In the genomic region with DNA sequence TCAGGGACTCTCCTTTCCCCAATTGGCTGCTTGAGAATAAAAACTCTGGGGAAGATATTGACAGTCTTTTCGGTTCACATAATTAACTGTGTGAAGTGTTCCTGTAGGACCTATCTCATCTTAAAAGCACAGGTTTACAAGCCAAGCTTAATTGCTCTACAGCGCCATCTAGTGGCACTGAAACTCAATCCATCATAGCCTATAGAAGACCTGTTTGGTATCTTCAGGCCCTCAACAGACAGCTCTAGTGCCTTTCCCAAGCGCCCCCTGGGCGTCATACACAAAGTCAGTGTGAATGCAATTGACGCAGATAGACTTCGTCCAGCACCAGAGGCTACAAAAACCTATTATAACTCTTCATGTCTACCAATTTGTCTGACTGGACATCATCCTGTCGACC, we compare ENCODE assay signal across 9 mouse cellular contexts.
DNase-seq lines count a peak whose midpoint lies in the region; ATAC-seq and TF ChIP-seq lines count a peak whose summit lies in the region.
"Had no signal": no experiment of that assay in that cellular context is flagged by ENCODE, and none has a peak within 500 bp of the region (broad histone marks: within the 10 kb centered on the region; RNA-seq: fewer than 3 reads in every experiment).

No protein-coding gene starts in this region.

- DNase-seq in WW6 (ENCODE audit: low read depth, low spot score): peak; percentile 76
- peak; percentile 67 to 84 for DNase-seq in cerebellum, postnatal 25 days
- peak; percentile 66 for DNase-seq in gastrocnemius, adult 18-20 months (ENCODE audit: low spot score)
- peak; percentile 85 for DNase-seq in kidney, postnatal 10 days
- peak; percentile 38 to 55 (median 45) for DNase-seq in liver, embryonic 14.5 days (ENCODE audit: low read depth in 3 of 3, low spot score in 3 of 3)
- DNase-seq in thymus, adult 18-20 months: peak; percentile 9 to 15

- H3K9me3 ChIP-seq in liver, embryonic 14.5 days (ENCODE audit: control insufficient read depth, low read length): no peaks in the 10 kb centered on the region
- H3K9me3 ChIP-seq: heart, embryonic 15.5 days had no signal

- no peaks in the 10 kb centered on the region for H3K79me3 ChIP-seq in C2C12 (ENCODE audit: low read depth)

- no peak overlapping the region for H3K4me3 ChIP-seq in C2C12 (ENCODE audit: insufficient read depth, poor library complexity, severe bottlenecking)
- no peak overlapping the region for H3K4me3 ChIP-seq in liver, embryonic 14.5 days (ENCODE audit: insufficient read depth in 1 of 2, low read depth in 2 of 2, low read length in 2 of 2)
- H3K4me3 ChIP-seq: heart, embryonic 15.5 days had no signal

- H3K36me3 ChIP-seq in C2C12 (ENCODE audit: control insufficient read depth, insufficient read depth): no peaks in the 10 kb centered on the region
- H3K36me3 ChIP-seq in liver, embryonic 14.5 days (replicated peaks; ENCODE audit: control insufficient read depth, insufficient read depth, low read depth): no peaks in the 10 kb centered on the region
- H3K36me3 ChIP-seq: heart, embryonic 15.5 days had no signal

- H3ac ChIP-seq in C2C12 (ENCODE audit: control insufficient read depth, insufficient read length, low read depth): no peak overlapping the region

- H3K27me3 ChIP-seq in C2C12 (ENCODE audit: control insufficient read depth, insufficient read depth, insufficient read length): peaks cover 10% of the 10 kb centered on the region
- no peaks in the 10 kb centered on the region for H3K27me3 ChIP-seq in liver, embryonic 14.5 days (ENCODE audit: control insufficient read depth, insufficient read depth, low read length)
- H3K27me3 ChIP-seq: heart, embryonic 15.5 days had no signal

- 21% methylated on average over 7 of the region's 7 CpGs for WGBS in liver, embryonic 14.5 days (ENCODE audit: insufficient replicate concordance)

- no peaks in the 10 kb centered on the region for H3K4me1 ChIP-seq in liver, embryonic 14.5 days (replicated peaks; ENCODE audit: control insufficient read depth in 2 of 2, insufficient read depth in 2 of 2, low read length in 1 of 2)
- H3K4me1 ChIP-seq: heart, embryonic 15.5 days had no signal

- TF ChIP-seq CTCF in C2C12 (IDR thresholded peaks at IDR 0.05; ENCODE audit: control insufficient read depth, insufficient read depth, insufficient read length): peak; percentile 19
- TF ChIP-seq CTCF in liver, embryonic 14.5 days (IDR thresholded peaks at IDR 0.05; ENCODE audit: low read depth): peak; percentile 80

- no peak overlapping the region for H3K9ac ChIP-seq in liver, embryonic 14.5 days (replicated peaks)
- H3K9ac ChIP-seq: heart, embryonic 15.5 days had no signal

- no peak for ATAC-seq in liver, embryonic 14.5 days (ENCODE audit: insufficient read depth)
- ATAC-seq in neutrophil, adult 5-6 weeks (ENCODE audit: extremely low read depth, insufficient number of reproducible peaks, low FRiP score, poor library complexity, severe bottlenecking): peak; percentile 88

- TF ChIP-seq EP300 in liver, embryonic 14.5 days (IDR thresholded peaks at IDR 0.05; ENCODE audit: low read depth): no peak

- H3K4me2 ChIP-seq in liver, embryonic 14.5 days (ENCODE audit: low read depth): no peak overlapping the region
- H3K4me2 ChIP-seq: heart, embryonic 15.5 days had no signal

- H3K79me2 ChIP-seq in C2C12 (ENCODE audit: control insufficient read depth, insufficient read depth): no peaks in the 10 kb centered on the region

- H3K27ac ChIP-seq in liver, embryonic 14.5 days: no peak overlapping the region
- H3K27ac ChIP-seq: heart, embryonic 15.5 days had no signal

TF ChIP-seq in C2C12, 6 proteins besides CTCF, POLR2A, EP300 and RAD21:
- TF ChIP-seq FOSL1 (IDR thresholded peaks at IDR 0.05; ENCODE audit: insufficient read depth, low read length, poor library complexity, severe bottlenecking) (no peak), CEBPB (IDR thresholded peaks at IDR 0.05; ENCODE audit: low read depth) (no peak), MYOG (IDR thresholded peaks at IDR 0.05; ENCODE audit: control insufficient read depth, extremely low read depth, insufficient read length) (no peak), USF1 (IDR thresholded peaks at IDR 0.05; ENCODE audit: low read depth) (no peak), MYOD1 (IDR thresholded peaks at IDR 0.05; ENCODE audit: control insufficient read depth, insufficient read length, low read depth) (no peak), MAX (IDR thresholded peaks at IDR 0.05) (no peak)

Comparison
In these comparisons a context has a peak if more than half of its experiments do, and no peak if none do; other contexts are left out.
1. DNase-seq: peak in every context shown above with its lines; median percentile 85 in kidney, postnatal 10 days; 76 in WW6; 76 in cerebellum, postnatal 25 days; 66 in gastrocnemius, adult 18-20 months; 45 in liver, embryonic 14.5 days; 12 in thymus, adult 18-20 months.